Mouse (Mus musculus) kidney, embryonic 16.5 days (tissue): ENCODE measurements at regions not wholly inside any gene's neighbourhood (a gene's known extent, or its start where the extent isn't known, plus 50 kb on each side); places are given as distances from the start of the nearest gene placed in this dataset.
"Not testable (repeated sequence)": the region's sequence is repeated elsewhere in the genome, so short reads cannot be mapped to it uniquely, and the experiment has no call there.

Source experiments
- ATAC-seq: fragments of 200-750 bp; cut with Nextera tagmentation; 2 replicates; pipeline ENCODE4 v1.8.0; 2017; ENCODE audit warnings: moderate TSS enrichment; ENCODE audit not compliant: low FRiP score, low TSS enrichment
- H3K27ac ChIP-seq: fragments of 300-500 bp; sonication (generic); 2 replicates; pipeline ENCODE4 v1.5.1; 2014; ENCODE audit warnings: low read length
- H3K27me3 ChIP-seq: fragments of 300-500 bp; sonication (generic); 2 replicates; pipeline ENCODE4 v1.6.1; 2014; ENCODE audit warnings: low read length, control low read depth, mixed read lengths; ENCODE audit not compliant: insufficient read depth
- H3K36me3 ChIP-seq: fragments of 300-500 bp; sonication (generic); 2 replicates; pipeline ENCODE4 v1.6.1; 2014; ENCODE audit warnings: low read length, control low read depth, mixed read lengths; ENCODE audit not compliant: insufficient read depth
- H3K4me1 ChIP-seq: fragments of 300-500 bp; sonication (generic); 2 replicates; pipeline ENCODE4 v1.6.1; 2014; ENCODE audit warnings: low read length, control low read depth, mixed read lengths; ENCODE audit not compliant: insufficient read depth
- H3K4me2 ChIP-seq: fragments of 300-500 bp; sonication (generic); replicated peaks from 2 replicates; pipeline ENCODE4 v1.6.1; 2014; ENCODE audit warnings: low read depth, low read length
- H3K4me3 ChIP-seq: fragments of 300-500 bp; sonication (generic); 2 replicates; pipeline ENCODE4 v1.5.1; 2014; ENCODE audit warnings: mild to moderate bottlenecking, low read length
- H3K9ac ChIP-seq: fragments of 300-500 bp; sonication (generic); replicated peaks from 2 replicates; pipeline ENCODE4 v1.6.1; 2014; ENCODE audit warnings: low read length
- H3K9me3 ChIP-seq: fragments of 300-500 bp; sonication (generic); 2 replicates; pipeline ENCODE4 v1.6.1; 2016; ENCODE audit warnings: low read length, control low read depth

DNA sequence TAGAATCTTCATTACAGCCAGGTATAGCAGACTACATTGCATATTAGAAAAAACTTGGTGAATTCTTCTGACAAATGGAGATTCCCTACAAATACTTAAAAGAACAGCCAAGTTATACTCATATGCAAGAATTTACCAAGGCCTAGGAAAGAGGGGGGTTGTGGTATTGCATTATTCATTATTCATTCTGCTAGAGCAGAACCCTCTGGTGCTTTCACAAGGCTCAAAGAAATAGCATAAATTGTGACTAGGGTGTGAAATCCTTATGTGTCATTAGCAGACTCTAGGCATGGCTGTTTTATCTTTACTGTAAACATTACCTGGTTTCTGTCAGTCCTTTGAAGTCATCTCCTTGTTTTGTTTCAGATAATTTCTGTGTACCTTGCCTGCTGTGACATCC lies 835.8 kb downstream of the Crisp4 start:
- H3K27me3 ChIP-seq, H3K9me3 ChIP-seq, H3K4me1 ChIP-seq, H3K36me3 ChIP-seq, H3K9ac ChIP-seq, H3K27ac ChIP-seq, H3K4me2 ChIP-seq, ATAC-seq, H3K4me3 ChIP-seq: not testable (repeated sequence)
